ENCODE assay signal across 26 mouse cellular contexts in the genomic region with DNA sequence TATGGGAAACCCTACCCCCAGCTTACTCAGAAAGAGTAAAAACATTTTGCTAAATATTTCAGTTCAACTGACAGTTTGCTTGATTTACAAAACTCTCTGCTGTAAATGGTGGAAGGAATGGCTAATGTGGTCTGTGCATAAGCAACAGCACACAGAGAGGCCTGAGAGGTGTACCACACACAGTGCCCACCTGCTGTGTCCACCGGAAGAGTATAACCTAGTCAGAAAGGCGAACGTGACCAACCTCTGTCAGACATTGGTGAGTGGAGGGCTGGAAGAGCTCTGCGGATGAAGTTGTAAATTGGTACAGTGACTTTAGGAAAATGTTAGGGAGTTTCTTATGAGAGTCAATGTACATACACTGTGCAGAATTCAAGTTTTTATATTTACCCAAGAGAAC.
"Had no signal": no experiment of that assay in that cellular context is flagged by ENCODE, and none has a peak within 500 bp of the region (broad histone marks: within the 10 kb centered on the region; RNA-seq: fewer than 3 reads in every experiment).

No protein-coding gene starts in this region.

- H3K27me3 ChIP-seq: embryonic facial prominence, embryonic 12.5 days; embryonic facial prominence, embryonic 13.5 days; embryonic facial prominence, embryonic 15.5 days; forebrain, embryonic 12.5 days; forebrain, embryonic 13.5 days; forebrain, embryonic 15.5 days had no signal

- H3K9me3 ChIP-seq: embryonic facial prominence, embryonic 10.5 days; embryonic facial prominence, embryonic 12.5 days; embryonic facial prominence, embryonic 13.5 days; embryonic facial prominence, embryonic 15.5 days; forebrain, embryonic 10.5 days; forebrain, embryonic 12.5 days; forebrain, embryonic 13.5 days; forebrain, embryonic 15.5 days; heart, embryonic 10.5 days had no signal

- H3K4me3 ChIP-seq: embryonic facial prominence, embryonic 10.5 days; embryonic facial prominence, embryonic 12.5 days; embryonic facial prominence, embryonic 13.5 days; embryonic facial prominence, embryonic 15.5 days; erythroblast, embryonic 14.5 days; forebrain, embryonic 10.5 days; forebrain, embryonic 12.5 days; forebrain, embryonic 13.5 days; forebrain, embryonic 15.5 days; gastrocnemius, adult 2 months; heart, embryonic 10.5 days had no signal

- ATAC-seq: forebrain, embryonic 13.5 days; forebrain, embryonic 14.5 days; forebrain, embryonic 15.5 days; forebrain, embryonic 16.5 days; forebrain, postnatal 0 days had no signal

- DNase-seq: cerebellum, postnatal 10 days; cerebellum, postnatal 14 days; cerebellum, postnatal 25 days; cerebellum, postnatal 36 days; embryo, embryonic 11 days; forebrain, postnatal 0 days; gastrocnemius, adult 2 months; gastrocnemius, postnatal 10 days; gastrocnemius, postnatal 14 days; gastrocnemius, postnatal 25 days; gastrocnemius, postnatal 36 days; heart, adult 11 months; heart, adult 18-20 months had no signal

- H3K36me3 ChIP-seq: embryonic facial prominence, embryonic 10.5 days; embryonic facial prominence, embryonic 12.5 days; embryonic facial prominence, embryonic 13.5 days; embryonic facial prominence, embryonic 15.5 days; forebrain, embryonic 10.5 days; forebrain, embryonic 12.5 days; forebrain, embryonic 15.5 days; heart, embryonic 10.5 days had no signal

- H3K27ac ChIP-seq: embryonic facial prominence, embryonic 10.5 days; embryonic facial prominence, embryonic 12.5 days; embryonic facial prominence, embryonic 13.5 days; embryonic facial prominence, embryonic 15.5 days; forebrain, embryonic 10.5 days; forebrain, embryonic 12.5 days; forebrain, embryonic 13.5 days; forebrain, embryonic 15.5 days; gastrocnemius, adult 2 months; heart, embryonic 10.5 days had no signal

- H3K4me2 ChIP-seq: embryonic facial prominence, embryonic 12.5 days; embryonic facial prominence, embryonic 13.5 days; embryonic facial prominence, embryonic 15.5 days; forebrain, embryonic 12.5 days; forebrain, embryonic 13.5 days; forebrain, embryonic 15.5 days; heart, embryonic 11.5 days had no signal

- H3K9ac ChIP-seq: embryonic facial prominence, embryonic 12.5 days; embryonic facial prominence, embryonic 13.5 days; embryonic facial prominence, embryonic 15.5 days; forebrain, embryonic 12.5 days; forebrain, embryonic 13.5 days; forebrain, embryonic 15.5 days; forebrain, postnatal 0 days had no signal

- H3K4me1 ChIP-seq: embryonic facial prominence, embryonic 10.5 days; embryonic facial prominence, embryonic 12.5 days; forebrain, embryonic 10.5 days; forebrain, embryonic 12.5 days; forebrain, embryonic 15.5 days had no signal
